Mouse (Mus musculus) cerebellum, adult (tissue): ENCODE results near the gene Cep68.

Source experiments
- ATAC-seq: cut with Nextera tagmentation; 2 replicates; pipeline ENCODE4 v1.9.2; 2017; ENCODE audit warnings: mild to moderate bottlenecking, moderate library complexity, mixed read lengths; ENCODE audit not compliant: insufficient number of reproducible peaks, low FRiP score, low TSS enrichment

The Cep68 gene

GRCm38 (mm10) chr11:20249296-20250110, at the start of gene Cep68:
Gene Cep68 (minus strand): TSS chr11:20249429.
- peak; percentile 99 for ATAC-seq

GRCm38 (mm10) chr11:20284463-20284862, 35.2 kb upstream of the Cep68 start:
- no peak for ATAC-seq

- ATAC-seq: no peak
Measured at GRCm38 (mm10) chr11:20282601-20283219, 33.5 kb upstream of the Cep68 start.

GRCm38 (mm10) chr11:20280982-20281381, 31.8 kb upstream of the Cep68 start:
- no peak for ATAC-seq

- no peak for ATAC-seq
Measured at GRCm38 (mm10) chr11:20278702-20279101, 29.5 kb upstream of the Cep68 start.

- ATAC-seq: no peak
Measured at GRCm38 (mm10) chr11:20277106-20277505, 27.9 kb upstream of the Cep68 start.

GRCm38 (mm10) chr11:20275974-20276373, 26.7 kb upstream of the Cep68 start:
- ATAC-seq: no peak

- no peak for ATAC-seq
Measured at GRCm38 (mm10) chr11:20269885-20270284, 20.7 kb upstream of the Cep68 start.

GRCm38 (mm10) chr11:20262628-20263380, 13.6 kb upstream of the Cep68 start:
- ATAC-seq: peak; percentile 68

- no peak for ATAC-seq
Measured at GRCm38 (mm10) chr11:20254791-20255190, 5.6 kb upstream of the Cep68 start.

GRCm38 (mm10) chr11:20253088-20253487, 3.9 kb upstream of the Cep68 start:
- no peak for ATAC-seq

GRCm38 (mm10) chr11:20250476-20251178, 1.4 kb upstream of the Cep68 start:
- ATAC-seq: no peak

GRCm38 (mm10) chr11:20248840-20249239, 389 bp downstream of the Cep68 start:
- ATAC-seq: no peak; the same call in none of the 2 replicates

- ATAC-seq: no peak
Measured at GRCm38 (mm10) chr11:20248277-20248676, 952 bp downstream of the Cep68 start.

GRCm38 (mm10) chr11:20247146-20247855, 1.9 kb downstream of the Cep68 start:
- no peak for ATAC-seq

- no peak for ATAC-seq
Measured at GRCm38 (mm10) chr11:20246616-20247015, 2.6 kb downstream of the Cep68 start.

- ATAC-seq: no peak
Measured at GRCm38 (mm10) chr11:20245316-20245715, 3.9 kb downstream of the Cep68 start.

GRCm38 (mm10) chr11:20244336-20245290, 4.6 kb downstream of the Cep68 start:
- no peak for ATAC-seq
